Mouse (Mus musculus) small intestine, adult 10 weeks (tissue): ENCODE results near the gene Gm17949. TPM values are rescaled to one million over a fixed set of nuclear protein-coding genes. Genes with fewer than 3 reads are reported as not detected.

Experiments used
- polyA plus RNA-seq: library from polyadenylated mRNA; stranded (reverse); fragments of 350-450 nt; fragmentation: Illumina TruSeq; extraction: RNeasy Lipid Tissue Mini Kit (QIAGEN cat#74804); gene quantifications from one replicate; pipeline ENCODE4 v1.2.3, GENCODE M21; 2014; ENCODE audit warnings: low replicate concordance

Gene Gm17949
- polyA plus RNA-seq, result not detected

DNA sequence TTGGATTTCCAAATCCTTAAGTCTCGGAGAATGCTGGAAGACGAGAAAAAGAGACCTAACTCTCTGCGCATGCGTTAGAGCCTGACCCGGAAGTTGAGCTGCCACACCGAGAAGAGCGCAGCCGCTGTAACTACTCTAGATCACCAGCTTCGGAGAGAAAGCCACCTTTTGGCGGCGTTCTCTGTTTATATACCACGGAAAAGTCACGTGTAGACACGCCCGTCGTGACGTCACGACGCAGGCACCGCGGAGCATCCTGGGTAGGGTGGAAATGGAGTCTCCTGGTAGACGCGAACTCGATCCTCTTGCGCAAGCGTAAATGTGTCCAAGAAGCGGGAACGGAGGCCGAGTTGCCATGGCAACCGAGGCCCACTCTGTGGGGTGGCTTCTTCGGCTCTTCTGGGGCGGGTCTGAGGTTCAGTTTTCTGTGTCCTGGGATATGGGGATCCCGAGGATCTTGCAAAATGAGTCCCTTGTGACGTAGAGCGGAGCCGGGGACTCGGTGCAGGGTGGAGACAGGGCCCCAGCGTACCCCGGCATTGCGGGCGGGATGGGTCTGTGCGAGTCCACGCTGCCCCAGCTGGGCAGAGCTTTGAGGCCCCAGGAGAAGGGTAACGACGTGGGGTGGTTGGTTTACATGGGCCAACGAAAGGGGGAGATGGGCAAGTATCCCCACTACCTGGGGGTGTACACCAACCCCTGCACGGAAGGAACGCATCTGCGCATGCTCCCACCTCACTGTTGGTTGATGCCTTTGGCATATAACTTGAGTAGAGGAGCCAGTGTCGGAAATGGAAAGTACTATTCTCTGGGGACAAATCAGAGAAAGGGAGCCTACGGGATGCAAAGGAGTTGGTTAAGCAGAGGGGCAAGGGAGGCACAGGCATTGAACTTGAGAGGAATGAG lies at the start of gene Gm17949, which contains the start of gene Gtf2f1:
Gm17949 (plus strand) TSS at position 234 of the 906 bp plus-strand sequence.
Gtf2f1 (minus strand) TSS at position 53 of the 906 bp plus-strand sequence.

DNA sequence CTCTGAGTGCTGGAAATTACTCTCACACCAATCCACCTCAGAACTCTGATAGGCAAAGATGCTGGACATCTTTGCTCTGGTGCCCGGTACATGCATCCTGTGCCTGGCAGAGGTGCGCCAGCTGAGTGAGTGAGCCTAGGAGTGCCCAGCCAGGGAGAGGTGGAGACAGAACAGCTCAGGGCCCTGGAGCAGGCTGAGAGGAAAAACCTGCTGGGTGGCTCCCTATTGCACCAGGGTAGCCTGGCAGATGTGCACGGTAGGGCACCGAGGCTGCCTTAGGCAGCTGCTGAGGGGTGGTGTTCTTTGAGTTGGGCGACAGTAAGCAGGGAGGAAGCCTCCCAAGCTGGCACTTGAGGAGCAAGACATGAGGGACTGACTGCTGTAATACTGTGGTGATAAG lies 29.3 kb upstream of the Gm17949 start, which contains the start of gene Acer1:
Acer1 (minus strand) TSS at position 114 of the 400 bp plus-strand sequence.

DNA sequence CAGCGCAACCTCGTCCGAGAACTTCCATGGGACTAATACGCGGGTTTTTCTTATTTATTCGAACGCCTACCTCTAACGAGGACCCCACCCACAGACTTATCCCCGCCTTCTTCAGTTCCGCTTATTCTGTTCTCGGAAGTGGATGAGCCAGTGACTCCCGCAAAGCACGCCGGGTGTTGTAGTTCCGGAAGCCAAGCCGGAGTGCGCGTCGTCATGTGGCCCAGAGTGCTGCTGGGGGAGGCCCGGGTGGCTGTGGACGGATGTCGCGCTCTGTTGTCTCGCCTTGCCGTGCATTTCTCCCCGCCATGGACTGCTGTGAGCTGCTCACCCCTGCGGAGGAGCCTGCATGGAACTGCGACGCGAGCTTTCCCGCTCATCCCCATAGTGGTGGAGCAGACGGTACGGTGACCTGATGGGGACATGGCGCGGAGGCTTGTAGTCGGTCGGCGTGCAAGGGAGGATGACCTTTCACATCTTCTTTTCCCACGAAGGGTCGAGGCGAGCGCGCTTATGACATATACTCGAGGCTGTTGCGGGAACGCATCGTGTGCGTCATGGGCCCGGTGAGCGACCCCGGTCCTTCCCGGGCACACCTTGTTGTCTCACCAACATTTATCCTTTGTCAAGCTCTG lies 21.0 kb upstream of the Gm17949 start, which contains the start of gene Clpp:
Clpp (plus strand) TSS at position 191 of the 632 bp plus-strand sequence.

DNA sequence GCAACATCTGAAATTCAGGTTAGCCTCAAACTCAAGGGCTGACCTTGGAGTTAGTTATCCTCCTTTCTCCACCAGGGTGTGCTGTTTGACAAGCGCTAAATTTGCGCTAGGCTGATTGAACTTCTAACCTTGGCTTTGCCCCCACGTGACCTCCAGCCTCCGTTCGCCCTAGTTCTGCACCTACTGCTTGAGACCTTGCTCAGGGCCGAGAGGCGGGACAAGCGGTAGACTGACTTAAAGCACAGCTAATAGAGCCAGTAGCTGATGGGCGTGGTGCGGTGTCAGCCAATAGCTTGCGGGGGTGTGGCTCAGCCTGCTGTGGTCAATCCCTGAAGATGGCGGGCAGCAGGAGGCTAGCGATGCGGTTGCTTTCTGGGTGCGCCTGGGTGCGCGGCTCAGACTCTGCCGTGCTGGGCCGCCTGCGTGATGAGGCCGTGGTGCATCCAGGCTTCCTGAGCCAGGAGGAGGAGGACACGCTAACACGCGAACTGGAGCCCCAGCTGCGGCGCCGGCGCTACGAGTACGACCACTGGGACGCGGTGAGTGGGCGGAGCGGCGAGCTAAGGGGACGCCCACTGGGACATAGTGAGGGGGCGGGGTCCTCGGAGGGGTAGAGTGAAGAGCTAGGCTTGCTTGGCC lies 14.1 kb upstream of the Gm17949 start, which contains the start of gene Alkbh7:
Alkbh7 (plus strand) TSS at position 311 of the 639 bp plus-strand sequence.

DNA sequence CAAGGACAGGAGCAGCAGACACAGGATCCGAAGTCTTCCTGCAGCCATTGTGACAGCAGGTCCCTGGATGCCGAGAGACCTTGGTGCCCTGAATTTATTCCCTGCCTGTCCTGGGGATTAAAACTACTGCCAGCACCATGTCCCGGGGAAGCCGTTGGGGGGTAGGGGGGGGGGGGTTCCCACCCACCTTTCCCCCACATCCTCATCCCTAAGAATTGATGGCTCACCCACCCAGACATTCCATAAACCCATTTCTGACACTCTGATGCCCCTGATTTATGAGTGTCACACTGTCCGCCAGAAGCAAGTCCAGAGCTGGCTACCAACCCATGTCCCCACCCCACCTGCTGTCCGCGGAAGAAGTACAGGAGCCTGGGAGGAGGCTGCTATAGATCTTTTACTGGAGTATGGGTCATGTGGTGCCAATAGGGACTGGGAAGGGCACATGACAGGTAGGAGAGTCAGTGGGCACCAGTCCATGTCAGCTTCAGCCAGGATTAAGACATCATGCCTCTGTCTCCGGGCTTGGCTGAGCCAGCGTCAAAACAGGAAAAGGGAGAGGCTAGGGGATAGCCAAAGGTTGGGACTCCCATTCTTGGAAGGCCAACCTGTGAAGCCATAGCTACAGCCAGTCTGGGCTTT lies 11.2 kb upstream of the Gm17949 start, which contains the start of gene Pspn:
Pspn (minus strand) TSS at position 51 of the 642 bp plus-strand sequence.

DNA sequence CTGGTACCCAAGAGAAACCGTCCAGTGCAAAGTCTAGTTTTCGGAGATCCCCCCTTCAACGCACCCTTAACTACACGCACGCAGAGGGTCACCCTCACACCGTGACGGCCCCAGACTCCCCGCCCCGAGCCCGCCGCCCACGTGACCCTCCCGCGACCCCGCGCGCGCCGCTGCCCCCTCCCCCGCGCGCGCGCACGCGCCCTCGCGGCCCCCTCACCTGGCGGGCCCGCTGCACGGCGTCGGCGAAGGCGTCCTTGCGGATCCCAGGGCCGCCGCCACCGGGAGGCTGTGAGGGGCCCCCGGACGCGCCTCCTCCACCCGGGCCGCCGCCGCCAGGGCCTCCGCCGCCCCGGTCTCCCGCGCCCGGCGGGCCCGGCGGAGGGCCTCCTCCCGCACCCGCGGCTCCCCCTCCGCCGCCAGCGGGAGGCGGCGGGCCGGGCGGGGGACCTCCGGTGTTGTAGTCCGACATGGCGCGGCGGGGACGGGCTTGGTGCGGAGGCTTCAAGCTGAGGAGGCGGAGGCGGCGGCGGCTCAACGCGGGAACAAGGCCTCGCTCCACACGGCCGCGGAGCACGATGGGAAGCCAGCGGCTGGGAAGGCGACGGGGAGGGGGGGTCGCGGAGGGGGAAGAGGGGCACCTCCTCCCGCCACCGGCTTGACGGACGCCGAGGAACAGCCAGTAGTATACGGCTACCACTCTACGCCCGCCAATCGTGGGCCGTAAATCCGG lies 19.8 kb downstream of the Gm17949 start, which contains the start of gene Khsrp:
Khsrp (minus strand) TSS at position 592 of the 730 bp plus-strand sequence.

DNA sequence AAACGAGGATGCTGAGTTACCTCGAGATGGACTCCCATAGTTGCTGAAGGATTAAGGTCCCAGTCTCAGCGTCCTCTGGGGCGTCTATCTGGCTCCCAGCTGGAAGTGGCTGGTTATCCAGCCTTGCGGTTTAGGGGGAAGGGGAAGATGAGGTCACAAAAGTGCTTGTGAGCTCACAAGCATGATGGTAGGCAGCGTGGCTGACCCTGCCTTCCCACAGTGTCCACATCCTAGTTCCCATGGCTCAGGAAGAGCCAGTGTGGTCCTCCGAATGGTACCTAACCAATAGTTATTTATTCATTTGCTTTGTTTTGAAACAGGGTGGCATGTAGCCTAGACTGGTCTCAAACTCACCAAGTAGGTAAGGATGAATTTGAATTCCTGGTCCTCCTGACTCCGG lies 30.3 kb downstream of the Gm17949 start, which contains the start of gene Slc25a41:
Slc25a41 (minus strand) TSS at position 101 of the 400 bp plus-strand sequence.

DNA sequence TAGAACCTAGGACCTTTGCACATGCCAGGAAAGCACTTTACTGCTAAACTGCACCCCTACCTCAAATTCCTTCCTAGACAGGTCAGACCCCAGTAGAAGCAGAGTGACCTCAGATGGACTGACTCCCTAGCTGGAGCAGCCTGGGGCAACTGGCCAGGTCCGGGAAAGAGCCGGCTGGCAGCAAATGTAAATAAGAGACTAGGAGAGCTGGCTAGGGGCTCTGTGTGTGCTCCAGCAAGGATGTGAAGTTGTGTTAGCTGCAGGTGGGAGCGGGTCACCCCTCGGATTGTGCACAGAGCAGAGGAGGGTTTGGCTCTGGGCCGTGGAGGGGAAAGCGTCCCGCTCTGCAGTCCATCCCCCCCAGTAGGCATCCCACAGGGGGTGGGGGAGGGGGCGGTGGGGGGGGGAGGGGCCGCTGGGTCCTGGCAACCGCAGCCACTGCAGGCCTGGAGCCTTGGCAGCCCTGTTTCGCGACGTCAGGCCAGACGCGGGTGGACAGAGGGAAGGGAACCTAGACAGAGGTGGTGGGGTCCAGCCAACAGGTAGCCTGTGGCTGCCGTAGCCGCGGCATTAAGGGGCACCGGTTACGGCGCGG lies 47.7 kb downstream of the Gm17949 start, which contains the start of gene Crb3:
Crb3 (plus strand) TSS at position 215 of the 595 bp plus-strand sequence.

DNA sequence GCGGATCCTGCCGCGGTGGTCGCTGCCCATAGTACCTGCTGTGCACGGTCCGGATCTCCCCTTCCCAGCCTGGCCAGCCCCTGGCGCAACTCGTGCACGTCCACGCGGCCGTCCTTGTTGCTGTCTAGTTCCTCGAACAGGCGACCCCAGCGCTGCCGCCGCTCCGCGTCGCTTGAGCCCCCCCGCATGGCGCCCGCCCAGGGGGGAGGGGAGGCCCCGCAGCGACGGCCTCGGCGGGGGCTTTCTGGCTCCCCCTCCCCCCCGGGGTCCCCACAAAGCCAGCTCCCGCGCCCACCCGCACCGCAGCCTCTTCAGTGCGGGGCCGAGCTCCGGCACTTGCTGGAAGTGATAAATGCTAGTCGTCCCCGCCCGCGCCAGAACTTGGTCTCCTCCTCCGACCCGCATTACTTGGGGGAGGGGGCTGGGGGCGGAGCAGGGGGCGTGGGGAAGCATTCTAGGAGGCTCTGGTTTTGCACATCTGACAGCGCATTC lies 48.3 kb downstream of the Gm17949 start, which contains the start of gene Slc25a23:
Slc25a23 (minus strand) TSS at position 378 of the 492 bp plus-strand sequence.

Other genes starting within 250 kb of the Gm17949 start
- 1.4 TPM for gene Dus3l, start 246.7 kb upstream of the Gm17949 start, polyA plus RNA-seq
- gene Prr22, start 241.2 kb upstream of the Gm17949 start, polyA plus RNA-seq, result not detected
- 0.11 TPM for gene Rfx2, start 180.5 kb upstream of the Gm17949 start, polyA plus RNA-seq
- gene Acsbg2, start 137.0 kb upstream of the Gm17949 start, polyA plus RNA-seq, result not detected
- gene 1700061G19Rik, start 136.0 kb upstream of the Gm17949 start, polyA plus RNA-seq, result not detected
- gene Mllt1, start 76.1 kb upstream of the Gm17949 start, polyA plus RNA-seq, result 0.52 TPM
- 5.1 TPM for gene Acer1, start 29.3 kb upstream of the Gm17949 start, polyA plus RNA-seq
- 0.63 TPM for gene Clpp, start 21.2 kb upstream of the Gm17949 start, polyA plus RNA-seq
- gene Alkbh7, start 14.1 kb upstream of the Gm17949 start, polyA plus RNA-seq, result not detected
- not detected for gene Pspn, start 11.5 kb upstream of the Gm17949 start, polyA plus RNA-seq
- gene Gtf2f1, start 181 bp upstream of the Gm17949 start, polyA plus RNA-seq, result 1.6 TPM
- 4.3 TPM for gene Khsrp, start 20.1 kb downstream of the Gm17949 start, polyA plus RNA-seq
- not detected for gene Slc25a41, start 30.2 kb downstream of the Gm17949 start, polyA plus RNA-seq
- 27.2 TPM for gene Crb3, start 47.6 kb downstream of the Gm17949 start, polyA plus RNA-seq
- gene Slc25a23, start 48.4 kb downstream of the Gm17949 start, polyA plus RNA-seq, result 2.3 TPM
- gene Dennd1c, start 67.0 kb downstream of the Gm17949 start, polyA plus RNA-seq, result 3.3 TPM
- not detected for gene Tubb4a, start 76.3 kb downstream of the Gm17949 start, polyA plus RNA-seq
- not detected for gene Tnfsf9, start 93.9 kb downstream of the Gm17949 start, polyA plus RNA-seq
- not detected for gene Cd70, start 138.3 kb downstream of the Gm17949 start, polyA plus RNA-seq
- gene Tnfsf14, start 182.7 kb downstream of the Gm17949 start, polyA plus RNA-seq, result not detected
- 23.0 TPM for gene C3, start 216.7 kb downstream of the Gm17949 start, polyA plus RNA-seq
- 0.41 TPM for gene Gpr108, start 237.0 kb downstream of the Gm17949 start, polyA plus RNA-seq
- gene Trip10, start 238.0 kb downstream of the Gm17949 start, polyA plus RNA-seq, result 1.5 TPM